Mouse (Mus musculus): ENCODE data around the gene Zc3h12c. TPM values are rescaled to one million over a fixed set of nuclear protein-coding genes. Genes with fewer than 3 reads are reported as not detected.

Zc3h12c gene
- total and polyA plus RNA-seq, 2 experiments from 2014 or later = 1.8 to 9.8 TPM

- TF ChIP-seq EP300 (IDR thresholded peaks at IDR 0.05; ENCODE audit: low read depth) (no peak), CTCF (IDR thresholded peaks at IDR 0.05; ENCODE audit: low read depth) (no peak)
- no peaks in the 10 kb centered on the region for H3K36me3 ChIP-seq (replicated peaks; ENCODE audit: control insufficient read depth, insufficient read depth, low read length)
- peak; percentile 60; the same call in 1 of the 2 replicates for ATAC-seq (ENCODE audit: insufficient read depth, low read depth)
Measured at GRCm38 (mm10) chr9:52132771-52133170, 35.6 kb downstream of the Zc3h12c start.

GRCm38 (mm10) chr9:52130348-52130747, 38.0 kb downstream of the Zc3h12c start:
- H3K4me1 ChIP-seq (ENCODE audit: control insufficient read depth, insufficient read depth) = peaks cover 6% of the 10 kb centered on the region; the same call in 1 of the 2 replicates
- no peaks in the 10 kb centered on the region for H3K9me3 ChIP-seq (replicated peaks; ENCODE audit: control insufficient read depth, low read length)
- H3K9ac ChIP-seq (replicated peaks; ENCODE audit: low read depth, low read length) = no peak overlapping the region
- no peaks in the 10 kb centered on the region for H3K27me3 ChIP-seq (ENCODE audit: control insufficient read depth, insufficient read depth, low read length)
- no peak overlapping the region for H3K4me2 ChIP-seq (ENCODE audit: low read depth, low read length)
- no peak overlapping the region for H3K4me3 ChIP-seq (ENCODE audit: low read depth, low read length)
- H3K27ac ChIP-seq (ENCODE audit: low read depth) = no peak overlapping the region
- DNase-seq (ENCODE audit: low spot score) (no peak), ATAC-seq (ENCODE audit: insufficient read depth, low read depth) (no peak)
- peaks cover 6% of the 10 kb centered on the region for H3K36me3 ChIP-seq (replicated peaks; ENCODE audit: control insufficient read depth, insufficient read depth, low read length)
- WGBS = 62% methylated on average over 4 of the region's 4 CpGs
- TF ChIP-seq CTCF (IDR thresholded peaks at IDR 0.05; ENCODE audit: low read depth) = peak; percentile 54
- TF ChIP-seq EP300 (IDR thresholded peaks at IDR 0.05; ENCODE audit: low read depth) = no peak

More at GRCm38 (mm10) chr9:52132771-52133170, 35.6 kb downstream of the Zc3h12c start:
- Histone ChIP-seq H3K27ac (ENCODE audit: low read depth) (peak overlapping the region; percentile 23; the same call in 1 of the 2 replicates), H3K4me1 (ENCODE audit: control insufficient read depth, insufficient read depth) (peaks cover 9% of the 10 kb centered on the region; the same call in 1 of the 2 replicates), H3K4me3 (ENCODE audit: low read depth, low read length) (no peak overlapping the region), H3K9ac (replicated peaks; ENCODE audit: low read depth, low read length) (no peak overlapping the region), H3K27me3 (ENCODE audit: control insufficient read depth, insufficient read depth, low read length) (no peaks in the 10 kb centered on the region), H3K4me2 (ENCODE audit: low read depth, low read length) (no peak overlapping the region), H3K9me3 (replicated peaks; ENCODE audit: control insufficient read depth, low read length) (no peaks in the 10 kb centered on the region)
- peak; percentile 15 for DNase-seq (ENCODE audit: low spot score)
- WGBS = 64% methylated on average over 2 of the region's 2 CpGs

GRCm38 (mm10) chr9:52125225-52125624, 43.1 kb downstream of the Zc3h12c start:
- WGBS = 93% methylated on average over 6 of the region's 6 CpGs

GRCm38 (mm10) chr9:52119212-52119611, 49.2 kb downstream of the Zc3h12c start:
- H3K9me3 ChIP-seq (replicated peaks; ENCODE audit: control insufficient read depth, low read length) = no peaks in the 10 kb centered on the region
- no peak overlapping the region for H3K9ac ChIP-seq (replicated peaks; ENCODE audit: low read depth, low read length)
- no peaks in the 10 kb centered on the region for H3K27me3 ChIP-seq (ENCODE audit: control insufficient read depth, insufficient read depth, low read length)
- no peak for DNase-seq (ENCODE audit: low spot score)
- H3K36me3 ChIP-seq (replicated peaks; ENCODE audit: control insufficient read depth, insufficient read depth, low read length) = peaks cover 43% of the 10 kb centered on the region
- H3K4me3 ChIP-seq (ENCODE audit: low read depth, low read length) = no peak overlapping the region
- WGBS = 83% methylated on average over 4 of the region's 4 CpGs
- no peak overlapping the region for H3K4me2 ChIP-seq (ENCODE audit: low read depth, low read length)
- TF ChIP-seq EP300 (IDR thresholded peaks at IDR 0.05; ENCODE audit: low read depth) (no peak), CTCF (IDR thresholded peaks at IDR 0.05; ENCODE audit: low read depth) (no peak)
- no peak for ATAC-seq (ENCODE audit: insufficient read depth, low read depth)
- no peaks in the 10 kb centered on the region for H3K4me1 ChIP-seq (ENCODE audit: control insufficient read depth, insufficient read depth)
- no peak overlapping the region for H3K27ac ChIP-seq (ENCODE audit: low read depth)

More at GRCm38 (mm10) chr9:52125225-52125624, 43.1 kb downstream of the Zc3h12c start:
- no peak for TF ChIP-seq EP300 (IDR thresholded peaks at IDR 0.05; ENCODE audit: low read depth)
- TF ChIP-seq CTCF (IDR thresholded peaks at IDR 0.05; ENCODE audit: low read depth) = no peak
- H3K27ac ChIP-seq (ENCODE audit: low read depth) = no peak overlapping the region
- ATAC-seq (ENCODE audit: insufficient read depth, low read depth) (no peak), DNase-seq (ENCODE audit: low spot score) (no peak)
- peaks cover 16% of the 10 kb centered on the region for H3K36me3 ChIP-seq (replicated peaks; ENCODE audit: control insufficient read depth, insufficient read depth, low read length)
- no peak overlapping the region for H3K9ac ChIP-seq (replicated peaks; ENCODE audit: low read depth, low read length)
- H3K9me3 ChIP-seq (replicated peaks; ENCODE audit: control insufficient read depth, low read length) = no peaks in the 10 kb centered on the region
- H3K27me3 ChIP-seq (ENCODE audit: control insufficient read depth, insufficient read depth, low read length) = no peaks in the 10 kb centered on the region
- H3K4me2 ChIP-seq (ENCODE audit: low read depth, low read length) = no peak overlapping the region
- no peak overlapping the region for H3K4me3 ChIP-seq (ENCODE audit: low read depth, low read length)
- no peaks in the 10 kb centered on the region for H3K4me1 ChIP-seq (ENCODE audit: control insufficient read depth, insufficient read depth)

GRCm38 (mm10) chr9:52113091-52113490, 55.3 kb downstream of the Zc3h12c start:
- Histone ChIP-seq H3K27ac (ENCODE audit: low read depth) (no peak overlapping the region), H3K4me1 (ENCODE audit: control insufficient read depth, insufficient read depth) (no peaks in the 10 kb centered on the region), H3K9ac (replicated peaks; ENCODE audit: low read depth, low read length) (no peak overlapping the region), H3K4me3 (ENCODE audit: low read depth, low read length) (no peak overlapping the region), H3K9me3 (replicated peaks; ENCODE audit: control insufficient read depth, low read length) (no peaks in the 10 kb centered on the region), H3K27me3 (ENCODE audit: control insufficient read depth, insufficient read depth, low read length) (no peaks in the 10 kb centered on the region), H3K36me3 (replicated peaks; ENCODE audit: control insufficient read depth, insufficient read depth, low read length) (peaks cover 34% of the 10 kb centered on the region), H3K4me2 (ENCODE audit: low read depth, low read length) (no peak overlapping the region)
- ATAC-seq (ENCODE audit: insufficient read depth, low read depth) = no peak
- no peak for TF ChIP-seq CTCF (IDR thresholded peaks at IDR 0.05; ENCODE audit: low read depth)
- no peak for TF ChIP-seq EP300 (IDR thresholded peaks at IDR 0.05; ENCODE audit: low read depth)
- 80% methylated on average over 5 of the region's 5 CpGs for WGBS
- no peak for DNase-seq (ENCODE audit: low spot score)

GRCm38 (mm10) chr9:52110738-52111137, 57.6 kb downstream of the Zc3h12c start:
- peaks cover 17% of the 10 kb centered on the region for H3K36me3 ChIP-seq (replicated peaks; ENCODE audit: control insufficient read depth, insufficient read depth, low read length)
- no peak for DNase-seq (ENCODE audit: low spot score)
- WGBS = 72% methylated on average over 3 of the region's 3 CpGs
- H3K4me3 ChIP-seq (ENCODE audit: low read depth, low read length) = no peak overlapping the region
- no peak for TF ChIP-seq CTCF (IDR thresholded peaks at IDR 0.05; ENCODE audit: low read depth)
- TF ChIP-seq EP300 (IDR thresholded peaks at IDR 0.05; ENCODE audit: low read depth) = no peak
- no peak overlapping the region for H3K9ac ChIP-seq (replicated peaks; ENCODE audit: low read depth, low read length)
- H3K27me3 ChIP-seq (ENCODE audit: control insufficient read depth, insufficient read depth, low read length) = no peaks in the 10 kb centered on the region
- H3K9me3 ChIP-seq (replicated peaks; ENCODE audit: control insufficient read depth, low read length) = no peaks in the 10 kb centered on the region
- no peak overlapping the region for H3K4me2 ChIP-seq (ENCODE audit: low read depth, low read length)
- no peaks in the 10 kb centered on the region for H3K4me1 ChIP-seq (ENCODE audit: control insufficient read depth, insufficient read depth)
- no peak overlapping the region for H3K27ac ChIP-seq (ENCODE audit: low read depth)
- no peak for ATAC-seq (ENCODE audit: insufficient read depth, low read depth)
